Mouse (Mus musculus): ENCODE results near the gene Tbcd. TPM values are rescaled to one million over a fixed set of nuclear protein-coding genes. Genes with fewer than 3 reads are reported as not detected.

The Tbcd gene
- total RNA-seq, 2 experiments from 2014 or later, result 25.7 to 28.3 TPM

DNA sequence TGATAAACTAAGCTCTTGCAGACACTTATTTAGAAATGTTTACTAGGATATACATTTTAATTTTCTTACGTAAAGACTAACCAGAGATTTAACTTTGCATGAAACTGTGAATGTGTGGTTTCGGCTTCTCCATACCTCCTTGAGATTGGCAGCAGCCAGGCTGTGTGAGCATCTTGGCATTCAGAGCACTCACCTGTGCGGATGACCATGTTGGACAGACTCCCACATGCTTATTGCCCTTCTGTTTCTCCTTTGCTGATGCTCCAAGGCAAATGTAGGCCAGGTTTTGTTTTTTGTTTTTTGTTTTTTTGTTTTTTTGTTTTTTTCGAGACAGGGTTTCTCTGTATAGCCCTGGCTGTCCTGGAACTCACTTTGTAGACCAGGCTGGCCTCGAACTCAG lies 111.6 kb downstream of the Tbcd start:
- no peak for DNase-seq (ENCODE audit: low spot score in 2 of 2)

DNA sequence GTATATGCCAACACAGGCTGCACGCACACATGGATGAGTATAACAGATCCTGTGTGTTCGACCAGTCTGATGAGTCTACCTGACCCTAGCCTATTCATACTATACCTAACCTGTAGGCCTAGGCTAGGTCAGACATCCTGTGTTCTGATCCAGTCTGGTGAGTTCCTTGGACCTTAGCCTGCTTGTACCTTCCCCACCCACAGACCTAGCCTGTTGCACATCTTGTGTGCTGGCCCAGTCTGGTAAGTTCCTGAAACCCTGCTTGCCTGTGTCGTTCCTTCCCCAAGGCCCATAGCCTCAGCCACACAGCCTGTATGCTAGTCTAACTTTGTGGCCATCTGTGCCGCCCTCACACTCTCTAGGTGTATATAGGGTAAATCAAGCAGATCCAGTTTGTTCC lies 112.5 kb downstream of the Tbcd start:
- DNase-seq (ENCODE audit: low spot score in 2 of 2), result no peak

- no peak for DNase-seq (ENCODE audit: low spot score in 2 of 2)
Observed at GRCm38 (mm10) chr11:121581856-121582255, 130.1 kb downstream of the Tbcd start.

- no peak for DNase-seq (ENCODE audit: low spot score in 2 of 2)
Observed at GRCm38 (mm10) chr11:121597254-121597653, 145.5 kb downstream of the Tbcd start.

GRCm38 (mm10) chr11:121601422-121601821 lies 149.7 kb downstream of the Tbcd start:
- DNase-seq (ENCODE audit: low spot score in 2 of 2), result no peak

GRCm38 (mm10) chr11:121605604-121606003 lies 153.9 kb downstream of the Tbcd start:
- no peak for DNase-seq (ENCODE audit: low spot score in 2 of 2)

DNA sequence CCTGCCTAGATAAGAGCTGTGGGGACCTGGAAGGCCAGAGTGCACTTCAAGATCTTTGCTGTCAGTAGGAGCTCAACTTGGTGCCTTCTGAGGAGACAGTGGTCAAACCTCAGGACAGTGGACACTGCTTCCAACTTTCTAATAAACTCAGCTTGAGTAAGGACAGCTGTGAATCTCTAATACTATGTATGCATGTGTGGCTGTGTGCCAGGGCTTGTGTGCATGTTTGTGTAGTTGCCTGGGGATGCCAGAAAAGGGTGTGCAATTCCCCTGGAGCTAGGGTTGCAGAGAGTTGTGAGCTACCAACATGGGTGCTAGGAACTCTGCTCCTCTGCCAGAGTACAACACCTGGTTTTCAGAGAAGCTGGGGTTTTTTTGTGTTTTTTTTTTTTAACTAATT lies 159.2 kb downstream of the Tbcd start:
- DNase-seq (ENCODE audit: low spot score in 2 of 2), result no peak

DNA sequence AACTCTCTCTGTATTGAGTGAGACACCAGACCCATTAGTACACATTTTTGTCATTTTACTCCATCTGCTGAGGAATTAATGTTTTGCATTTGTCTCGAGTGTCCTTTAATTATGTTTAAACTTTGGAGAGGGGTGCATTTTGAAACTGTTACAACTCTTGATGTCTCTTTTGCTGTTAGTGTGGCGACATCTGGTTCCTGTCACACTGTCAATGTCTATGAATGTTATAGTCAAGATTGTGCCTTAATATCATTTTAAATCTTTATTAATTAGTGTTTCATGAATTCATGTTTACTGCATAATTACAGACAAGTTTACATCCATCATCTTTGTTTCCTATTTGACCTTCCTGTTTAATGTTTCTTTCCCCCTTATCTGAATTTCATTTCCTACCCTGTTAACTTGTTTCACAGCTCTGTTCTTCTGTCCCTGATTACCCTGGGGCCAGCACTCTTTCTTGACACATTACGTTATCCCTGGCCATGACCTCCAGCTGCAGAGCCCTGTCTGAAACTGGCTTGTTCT lies 164.3 kb downstream of the Tbcd start:
- DNase-seq (ENCODE audit: low spot score in 2 of 2), result no peak

DNA sequence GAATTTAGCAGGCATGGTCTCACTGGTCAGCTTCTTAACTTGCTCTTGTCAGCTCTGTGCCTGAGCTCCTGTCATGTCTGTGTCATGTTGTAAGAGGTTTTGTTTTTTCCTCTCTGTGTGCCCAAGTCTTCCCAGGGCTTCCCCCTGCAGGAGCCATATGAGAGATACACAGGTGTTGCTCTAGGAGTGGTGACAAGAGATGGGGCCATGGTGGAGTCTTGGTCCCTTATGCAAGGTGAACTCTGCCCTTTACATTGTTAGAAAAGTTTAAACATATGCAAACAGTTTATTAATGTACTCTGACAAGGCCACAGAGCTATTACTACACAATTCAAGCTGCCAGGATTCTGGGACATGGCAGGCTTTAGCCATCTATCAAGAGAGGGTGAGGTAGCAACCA lies 164.8 kb downstream of the Tbcd start:
- DNase-seq (ENCODE audit: low spot score in 2 of 2), result no peak

DNA sequence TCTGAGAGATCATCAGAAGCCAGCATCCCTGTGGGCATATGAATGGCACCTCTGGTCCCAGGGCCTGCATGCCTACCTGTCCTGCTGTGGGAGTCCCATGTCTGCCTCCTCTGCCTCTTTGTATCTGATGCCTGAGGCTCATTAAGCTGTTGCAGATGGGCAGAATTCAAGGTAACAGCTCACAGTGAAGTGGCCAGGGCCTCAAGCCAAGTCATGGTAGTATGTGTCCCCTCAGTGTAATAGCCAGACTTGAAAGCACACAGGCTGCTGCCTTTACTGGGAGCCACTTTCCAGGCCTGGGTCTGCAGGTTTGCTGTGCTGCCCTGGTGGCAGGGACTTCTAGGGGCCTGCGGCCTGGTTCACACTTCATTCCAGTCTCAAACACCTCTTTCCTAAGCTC lies 165.6 kb downstream of the Tbcd start:
- DNase-seq (ENCODE audit: low spot score in 2 of 2), result no peak

DNA sequence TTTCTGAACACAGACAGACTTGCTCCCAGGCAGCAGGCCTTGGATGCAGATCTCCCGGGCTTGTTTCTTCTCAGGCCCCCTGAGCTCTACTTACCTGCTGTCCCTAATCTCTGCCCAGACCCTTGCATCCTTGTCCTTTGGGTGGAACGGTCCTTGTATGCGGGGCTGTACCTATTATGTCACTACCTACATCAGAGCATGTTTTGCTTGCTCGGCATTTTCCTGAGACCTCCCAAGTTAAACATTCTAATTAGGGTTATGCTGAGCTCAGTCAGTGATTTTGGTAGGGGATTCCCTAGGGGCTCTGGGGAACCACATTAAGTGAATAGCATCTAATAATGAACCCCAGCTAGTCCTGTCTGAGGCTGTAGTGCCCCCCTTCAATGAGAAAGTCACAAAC lies 173.3 kb downstream of the Tbcd start:
- DNase-seq (ENCODE audit: low spot score in 2 of 2), result no peak

GRCm38 (mm10) chr11:121627521-121627920 lies 175.8 kb downstream of the Tbcd start:
- DNase-seq (ENCODE audit: low spot score in 2 of 2), result no peak

GRCm38 (mm10) chr11:121629529-121629928 lies 177.8 kb downstream of the Tbcd start:
- DNase-seq (ENCODE audit: low spot score in 2 of 2), result no peak

DNA sequence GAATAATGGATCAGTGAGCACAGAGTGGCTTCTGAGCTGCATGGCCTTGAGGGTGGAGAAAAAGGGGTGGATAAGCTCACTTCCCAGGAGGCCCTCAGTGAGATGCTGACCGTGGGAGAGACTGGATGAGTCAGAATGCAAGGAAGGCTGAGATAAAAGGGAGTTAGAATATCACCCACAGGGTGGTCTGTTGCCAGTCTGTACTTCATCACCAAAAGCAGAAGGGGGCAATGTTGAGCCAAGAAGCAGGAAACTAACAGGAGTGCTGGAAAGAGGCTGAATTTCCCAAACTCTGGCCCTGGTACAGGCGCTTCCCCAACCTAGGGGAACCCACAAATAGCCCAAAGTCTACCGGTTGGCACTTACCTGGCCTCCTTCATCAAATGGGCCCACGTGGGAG lies 178.7 kb downstream of the Tbcd start:
- DNase-seq (ENCODE audit: low spot score in 2 of 2), result no peak

GRCm38 (mm10) chr11:121631410-121631809 lies 179.7 kb downstream of the Tbcd start:
- no peak for DNase-seq (ENCODE audit: low spot score in 2 of 2)

DNA sequence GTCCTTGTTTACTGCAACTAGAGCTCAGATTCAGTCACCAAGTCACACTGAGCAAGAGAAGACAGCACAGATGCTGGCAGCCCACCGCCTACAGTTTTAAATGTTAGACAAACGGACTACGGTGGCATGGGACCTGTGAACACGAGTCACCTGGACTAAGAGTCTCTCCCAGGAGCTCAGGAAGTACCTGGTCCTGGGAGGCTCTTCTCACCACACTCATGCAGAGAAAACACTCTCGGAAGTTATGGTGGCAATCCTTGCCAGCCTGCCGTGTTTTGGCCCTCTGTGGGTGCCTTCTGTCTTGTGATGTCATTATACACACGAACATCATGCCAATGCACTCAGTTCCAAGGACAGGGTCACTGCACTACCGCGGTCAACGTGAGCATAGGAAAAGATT lies 184.9 kb downstream of the Tbcd start:
- DNase-seq (ENCODE audit: low spot score in 2 of 2), result no peak

- DNase-seq (ENCODE audit: low spot score in 2 of 2), result no peak
Observed at GRCm38 (mm10) chr11:121641501-121642145, 189.9 kb downstream of the Tbcd start.

DNA sequence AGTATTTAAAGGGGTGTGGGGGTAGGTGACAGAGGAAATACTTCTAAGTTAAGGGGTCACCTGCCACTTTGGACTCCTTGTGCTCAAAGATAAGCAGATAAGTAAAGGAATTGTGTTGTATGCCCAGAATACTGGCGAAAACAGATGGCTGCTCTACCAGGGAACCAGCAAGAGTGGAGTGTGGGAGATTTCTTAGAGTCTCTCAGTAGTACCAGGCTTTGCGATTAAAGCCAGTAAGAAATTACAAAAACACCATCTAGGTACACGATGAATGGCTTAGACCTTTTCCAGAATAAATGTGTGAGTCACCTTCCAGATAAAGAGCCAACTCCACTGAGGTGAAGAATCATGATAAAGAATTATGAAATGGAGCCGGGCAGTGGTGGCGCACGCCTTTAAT lies 193.6 kb downstream of the Tbcd start:
- DNase-seq (ENCODE audit: low spot score in 2 of 2), result no peak

GRCm38 (mm10) chr11:121647321-121647720 lies 195.6 kb downstream of the Tbcd start:
- DNase-seq (ENCODE audit: low spot score in 2 of 2), result no peak

GRCm38 (mm10) chr11:121648166-121648565 lies 196.4 kb downstream of the Tbcd start:
- no peak for DNase-seq (ENCODE audit: low spot score in 2 of 2)

GRCm38 (mm10) chr11:121649900-121650299 lies 198.2 kb downstream of the Tbcd start:
- peak in 1 of 2 experiments; percentile 24 for DNase-seq (ENCODE audit: low spot score in 2 of 2)

DNA sequence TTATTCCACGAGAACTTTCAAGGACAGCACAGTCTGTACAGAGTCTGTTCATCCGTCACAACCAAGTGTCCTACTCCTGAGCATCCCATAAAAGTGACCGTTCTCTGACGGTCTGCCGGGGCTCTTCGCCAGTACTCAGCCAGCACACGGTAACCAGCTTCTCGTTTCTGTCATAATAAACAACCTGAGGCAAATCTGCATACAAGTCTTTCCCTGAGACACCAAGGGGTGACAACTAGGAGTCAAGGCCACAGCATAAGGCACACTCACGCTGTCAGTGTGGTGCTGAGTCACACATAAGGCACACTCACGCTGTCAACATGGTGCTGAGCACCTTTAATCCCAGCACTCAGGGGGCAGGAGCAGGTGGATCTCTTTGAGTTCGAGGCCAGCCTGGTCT lies 198.9 kb downstream of the Tbcd start:
- DNase-seq (ENCODE audit: low spot score in 2 of 2), result no peak

DNA sequence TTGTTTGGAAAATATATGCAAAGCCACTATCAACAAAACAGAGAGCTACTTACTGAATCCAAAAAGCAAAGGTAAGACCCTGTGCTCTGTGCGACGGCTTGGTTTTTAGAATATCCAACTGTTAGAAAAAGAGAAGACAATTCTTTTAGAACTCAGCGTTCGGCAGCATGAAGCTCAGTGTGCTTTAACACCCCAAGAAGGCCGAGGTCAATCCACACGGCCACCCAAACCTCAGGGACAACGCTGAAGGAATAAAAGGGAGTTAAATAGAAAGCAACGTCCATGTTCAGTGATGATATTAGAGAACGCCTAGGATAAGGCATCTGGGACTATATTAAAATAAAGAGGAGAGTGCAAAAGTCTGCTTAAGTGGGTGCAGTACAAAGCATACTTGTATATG lies 199.8 kb downstream of the Tbcd start:
- DNase-seq (ENCODE audit: low spot score in 2 of 2), result no peak

Measured in gastrocnemius, postnatal 4 days (tissue).